Mouse (Mus musculus): ENCODE measurements around the gene Ank2. TPM values are rescaled to one million over a fixed set of nuclear protein-coding genes. Genes with fewer than 3 reads are reported as not detected.

The Ank2 gene
- polyA plus RNA-seq, 1 experiment from 2014 or later: 49.5 TPM

DNA sequence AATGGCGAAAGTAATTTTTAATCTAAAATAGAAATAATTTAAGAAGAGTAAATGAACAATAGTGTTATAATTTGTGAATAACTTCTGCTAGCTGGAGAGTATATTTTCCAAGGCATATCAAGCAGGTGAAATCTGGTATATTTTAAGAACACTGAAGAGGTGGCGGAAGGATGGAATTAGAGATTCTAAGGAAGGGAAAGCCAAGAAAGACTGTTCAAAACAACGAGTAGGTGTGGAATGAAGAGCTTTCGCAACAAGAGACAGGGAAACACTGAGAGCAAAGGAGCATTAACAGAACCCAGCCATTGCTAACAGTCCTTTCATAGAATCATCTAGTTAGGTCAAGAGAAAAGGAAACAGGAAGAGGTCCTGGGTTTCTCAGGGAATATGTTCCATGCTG is 439.5 kb downstream of the Ank2 start:
- ATAC-seq (ENCODE audit: insufficient number of reproducible peaks, insufficient read depth, low FRiP score, low read depth): no peak
- Histone ChIP-seq H3K27ac (replicated peaks in 1 of 2; ENCODE audit: control insufficient read depth in 1 of 2, insufficient read depth in 1 of 2, low read depth in 2 of 2, low read length in 2 of 2) (no peak overlapping the region), H3K36me3 (ENCODE audit: control insufficient read depth, insufficient read depth, low read length) (no peaks in the 10 kb centered on the region; the same call in 1 of the 2 replicates), H3K9ac (ENCODE audit: low read length) (no peak overlapping the region), H3K4me1 (ENCODE audit: control insufficient read depth in 2 of 2, insufficient read depth in 2 of 2, low read length in 2 of 2) (peaks cover 3 to 11% of the 10 kb centered on the region in 2 experiments), H3K27me3 (ENCODE audit: control insufficient read depth, insufficient read depth, low read length) (no peaks in the 10 kb centered on the region), H3K9me3 (ENCODE audit: control insufficient read depth, low read length) (no peaks in the 10 kb centered on the region), H3K4me2 (ENCODE audit: low read length) (no peak overlapping the region), H3K4me3 (ENCODE audit: control insufficient read depth in 1 of 2, insufficient read depth in 1 of 2, low read depth in 1 of 2, low read length in 2 of 2) (no peak overlapping the region)
- 82% methylated on average over 4 of the region's 4 CpGs for WGBS

GRCm38 (mm10) chr3:127041288-127041687 is 457.9 kb downstream of the Ank2 start:
- Histone ChIP-seq H3K27me3 (ENCODE audit: control insufficient read depth, insufficient read depth, low read length) (no peaks in the 10 kb centered on the region), H3K4me2 (ENCODE audit: low read length) (no peak overlapping the region), H3K4me1 (ENCODE audit: control insufficient read depth in 2 of 2, insufficient read depth in 2 of 2, low read length in 2 of 2) (peaks cover 0 to 4% of the 10 kb centered on the region in 2 experiments; a peak in 2 of 4 replicates), H3K4me3 (ENCODE audit: control insufficient read depth in 1 of 2, insufficient read depth in 1 of 2, low read depth in 1 of 2, low read length in 2 of 2) (no peak overlapping the region), H3K27ac (replicated peaks in 1 of 2; ENCODE audit: control insufficient read depth in 1 of 2, insufficient read depth in 1 of 2, low read depth in 2 of 2, low read length in 2 of 2) (no peak overlapping the region), H3K9ac (ENCODE audit: low read length) (no peak overlapping the region), H3K36me3 (ENCODE audit: control insufficient read depth, insufficient read depth, low read length) (peaks cover 6% of the 10 kb centered on the region; the same call in 1 of the 2 replicates), H3K9me3 (ENCODE audit: control insufficient read depth, low read length) (no peaks in the 10 kb centered on the region)
- ATAC-seq (ENCODE audit: insufficient number of reproducible peaks, insufficient read depth, low FRiP score, low read depth): no peak
- WGBS: 69% methylated on average over 7 of the region's 7 CpGs

DNA sequence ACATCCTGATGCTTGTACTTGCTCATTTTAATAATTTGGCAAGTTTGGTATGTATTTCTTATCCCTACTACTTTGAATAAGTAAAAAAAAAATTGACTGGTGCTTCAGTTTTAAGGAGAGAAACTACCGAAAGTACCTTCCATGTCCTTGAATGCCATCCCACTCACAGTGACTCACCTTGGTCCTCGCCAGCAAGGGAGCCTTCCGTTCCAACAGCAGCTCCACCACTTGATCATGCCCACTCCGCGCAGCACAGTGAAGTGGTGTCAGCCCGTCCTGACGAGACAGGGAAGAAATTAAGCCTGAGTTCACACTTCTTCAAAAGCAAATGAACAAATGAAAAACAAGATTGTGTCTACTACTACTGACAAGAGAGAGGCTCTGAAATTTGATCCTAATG is 460.6 kb downstream of the Ank2 start:
- Histone ChIP-seq H3K4me3 (ENCODE audit: control insufficient read depth in 1 of 2, insufficient read depth in 1 of 2, low read depth in 1 of 2, low read length in 2 of 2) (no peak overlapping the region), H3K9me3 (ENCODE audit: control insufficient read depth, low read length) (no peaks in the 10 kb centered on the region), H3K27me3 (ENCODE audit: control insufficient read depth, insufficient read depth, low read length) (no peaks in the 10 kb centered on the region), H3K36me3 (ENCODE audit: control insufficient read depth, insufficient read depth, low read length) (no peaks in the 10 kb centered on the region), H3K9ac (ENCODE audit: low read length) (no peak overlapping the region), H3K4me1 (ENCODE audit: control insufficient read depth in 2 of 2, insufficient read depth in 2 of 2, low read length in 2 of 2) (peaks cover 0 to 4% of the 10 kb centered on the region in 2 experiments; a peak in 2 of 4 replicates), H3K27ac (replicated peaks in 1 of 2; ENCODE audit: control insufficient read depth in 1 of 2, insufficient read depth in 1 of 2, low read depth in 2 of 2, low read length in 2 of 2) (no peak overlapping the region), H3K4me2 (ENCODE audit: low read length) (no peak overlapping the region)
- ATAC-seq (ENCODE audit: insufficient number of reproducible peaks, insufficient read depth, low FRiP score, low read depth): no peak
- 77% methylated on average over 7 of the region's 7 CpGs for WGBS

GRCm38 (mm10) chr3:127036118-127036517 is 463.0 kb downstream of the Ank2 start:
- H3K4me1 ChIP-seq (ENCODE audit: control insufficient read depth in 2 of 2, insufficient read depth in 2 of 2, low read length in 2 of 2): peaks cover 0 to 1% of the 10 kb centered on the region in 2 experiments; a peak in 2 of 4 replicates
- ATAC-seq (ENCODE audit: insufficient number of reproducible peaks, insufficient read depth, low FRiP score, low read depth): no peak
- WGBS: 67% methylated on average over 5 of the region's 5 CpGs
- no peaks in the 10 kb centered on the region for H3K9me3 ChIP-seq (ENCODE audit: control insufficient read depth, low read length)
- H3K27ac ChIP-seq (replicated peaks in 1 of 2; ENCODE audit: control insufficient read depth in 1 of 2, insufficient read depth in 1 of 2, low read depth in 2 of 2, low read length in 2 of 2): no peak overlapping the region
- H3K4me3 ChIP-seq (ENCODE audit: control insufficient read depth in 1 of 2, insufficient read depth in 1 of 2, low read depth in 1 of 2, low read length in 2 of 2): no peak overlapping the region
- H3K9ac ChIP-seq (ENCODE audit: low read length): no peak overlapping the region
- peaks cover 13% of the 10 kb centered on the region for H3K36me3 ChIP-seq (ENCODE audit: control insufficient read depth, insufficient read depth, low read length)
- H3K4me2 ChIP-seq (ENCODE audit: low read length): no peak overlapping the region
- no peaks in the 10 kb centered on the region for H3K27me3 ChIP-seq (ENCODE audit: control insufficient read depth, insufficient read depth, low read length)

GRCm38 (mm10) chr3:127035540-127035939 is 463.6 kb downstream of the Ank2 start:
- WGBS: 87% methylated on average over 12 of the region's 12 CpGs
- H3K27me3 ChIP-seq (ENCODE audit: control insufficient read depth, insufficient read depth, low read length): no peaks in the 10 kb centered on the region
- H3K9ac ChIP-seq (ENCODE audit: low read length): no peak overlapping the region

DNA sequence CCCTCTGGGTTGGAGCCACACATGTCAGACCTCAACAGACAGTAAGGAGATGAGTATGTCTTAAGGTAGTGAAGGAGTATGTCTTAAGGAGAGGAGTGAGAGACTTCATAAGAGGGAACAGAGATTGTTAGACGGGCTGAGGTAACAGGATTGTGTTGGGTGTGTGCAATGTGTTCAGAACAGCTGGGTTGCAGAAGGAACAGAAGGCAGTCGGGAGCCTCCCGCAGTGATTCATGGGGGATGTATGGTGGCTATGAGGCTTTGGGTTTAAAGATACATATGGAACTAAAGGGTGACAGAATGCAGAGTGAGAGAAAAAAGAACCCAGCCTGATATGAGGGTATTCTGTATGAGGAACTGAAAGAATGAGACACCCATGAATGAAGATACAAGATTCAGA is 464.2 kb downstream of the Ank2 start:
- Histone ChIP-seq H3K27ac (replicated peaks in 1 of 2; ENCODE audit: control insufficient read depth in 1 of 2, insufficient read depth in 1 of 2, low read depth in 2 of 2, low read length in 2 of 2) (no peak overlapping the region), H3K4me3 (ENCODE audit: control insufficient read depth in 1 of 2, insufficient read depth in 1 of 2, low read depth in 1 of 2, low read length in 2 of 2) (no peak overlapping the region), H3K27me3 (ENCODE audit: control insufficient read depth, insufficient read depth, low read length) (no peaks in the 10 kb centered on the region), H3K4me1 (ENCODE audit: control insufficient read depth in 2 of 2, insufficient read depth in 2 of 2, low read length in 2 of 2) (no peaks in the 10 kb centered on the region), H3K36me3 (ENCODE audit: control insufficient read depth, insufficient read depth, low read length) (peaks cover 13% of the 10 kb centered on the region), H3K9ac (ENCODE audit: low read length) (no peak overlapping the region), H3K9me3 (ENCODE audit: control insufficient read depth, low read length) (no peaks in the 10 kb centered on the region), H3K4me2 (ENCODE audit: low read length) (no peak overlapping the region)
- ATAC-seq (ENCODE audit: insufficient number of reproducible peaks, insufficient read depth, low FRiP score, low read depth): no peak
- WGBS: 83% methylated on average over 3 of the region's 3 CpGs

More at GRCm38 (mm10) chr3:127035540-127035939, 463.6 kb downstream of the Ank2 start:
- Histone ChIP-seq H3K27ac (replicated peaks in 1 of 2; ENCODE audit: control insufficient read depth in 1 of 2, insufficient read depth in 1 of 2, low read depth in 2 of 2, low read length in 2 of 2) (no peak overlapping the region), H3K4me1 (ENCODE audit: control insufficient read depth in 2 of 2, insufficient read depth in 2 of 2, low read length in 2 of 2) (no peaks in the 10 kb centered on the region), H3K9me3 (ENCODE audit: control insufficient read depth, low read length) (no peaks in the 10 kb centered on the region), H3K4me3 (ENCODE audit: control insufficient read depth in 1 of 2, insufficient read depth in 1 of 2, low read depth in 1 of 2, low read length in 2 of 2) (no peak overlapping the region), H3K4me2 (ENCODE audit: low read length) (no peak overlapping the region), H3K36me3 (ENCODE audit: control insufficient read depth, insufficient read depth, low read length) (peaks cover 13% of the 10 kb centered on the region)
- ATAC-seq (ENCODE audit: insufficient number of reproducible peaks, insufficient read depth, low FRiP score, low read depth): no peak

DNA sequence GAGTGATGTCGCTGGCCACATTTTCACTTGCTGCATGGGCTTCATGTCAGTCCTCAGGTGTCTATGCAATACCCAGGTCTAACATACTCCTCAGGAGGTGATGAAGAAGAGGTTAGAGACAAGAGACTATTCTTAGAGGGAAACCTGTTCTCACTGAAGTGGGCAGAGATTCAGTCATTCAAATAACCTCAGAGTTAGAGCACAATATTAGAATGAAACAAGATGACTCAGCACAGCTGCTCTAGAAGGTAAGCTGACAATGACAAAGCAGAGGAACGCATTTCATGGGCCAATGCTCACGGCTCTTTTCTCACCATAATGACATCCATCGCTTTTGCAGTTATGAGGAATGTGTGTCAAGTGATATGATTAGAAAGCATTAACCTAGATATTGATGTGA is 475.2 kb downstream of the Ank2 start:
- Histone ChIP-seq H3K27ac (replicated peaks in 1 of 2; ENCODE audit: control insufficient read depth in 1 of 2, insufficient read depth in 1 of 2, low read depth in 2 of 2, low read length in 2 of 2) (no peak overlapping the region), H3K9me3 (ENCODE audit: control insufficient read depth, low read length) (no peaks in the 10 kb centered on the region), H3K27me3 (ENCODE audit: control insufficient read depth, insufficient read depth, low read length) (no peaks in the 10 kb centered on the region), H3K4me3 (ENCODE audit: control insufficient read depth in 1 of 2, insufficient read depth in 1 of 2, low read depth in 1 of 2, low read length in 2 of 2) (no peak overlapping the region), H3K4me1 (ENCODE audit: control insufficient read depth in 2 of 2, insufficient read depth in 2 of 2, low read length in 2 of 2) (no peaks in the 10 kb centered on the region; a peak in 1 of 4 replicates), H3K9ac (ENCODE audit: low read length) (no peak overlapping the region), H3K4me2 (ENCODE audit: low read length) (no peak overlapping the region), H3K36me3 (ENCODE audit: control insufficient read depth, insufficient read depth, low read length) (peaks cover 7% of the 10 kb centered on the region)
- no peak for ATAC-seq (ENCODE audit: insufficient number of reproducible peaks, insufficient read depth, low FRiP score, low read depth)
- WGBS: 88% methylated on average over 4 of the region's 4 CpGs

DNA sequence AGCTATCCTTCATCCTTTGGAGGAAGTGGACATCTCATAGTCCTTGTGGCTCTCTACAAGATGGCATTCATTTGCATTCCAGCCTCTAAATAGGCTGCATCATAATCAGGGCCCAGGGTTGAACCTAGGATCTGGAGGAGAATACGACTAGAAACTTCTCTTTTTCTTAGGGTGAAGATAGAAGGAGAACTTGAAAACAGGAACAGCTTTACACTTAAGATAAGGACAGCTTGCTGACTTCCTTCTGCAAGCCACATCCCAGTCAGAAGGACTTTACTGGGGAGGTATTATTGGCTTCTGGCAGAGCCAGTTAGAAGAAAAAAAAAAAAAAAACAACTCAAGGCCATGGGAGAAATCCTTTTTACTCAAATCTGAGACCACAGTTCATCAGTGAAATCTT is 479.0 kb downstream of the Ank2 start:
- no peaks in the 10 kb centered on the region for H3K27me3 ChIP-seq (ENCODE audit: control insufficient read depth, insufficient read depth, low read length)
- H3K9me3 ChIP-seq (ENCODE audit: control insufficient read depth, low read length): no peaks in the 10 kb centered on the region
- H3K27ac ChIP-seq (replicated peaks in 1 of 2; ENCODE audit: control insufficient read depth in 1 of 2, insufficient read depth in 1 of 2, low read depth in 2 of 2, low read length in 2 of 2): no peak overlapping the region
- 37% methylated on average over 1 of the region's 1 CpGs for WGBS
- H3K36me3 ChIP-seq (ENCODE audit: control insufficient read depth, insufficient read depth, low read length): peaks cover 14% of the 10 kb centered on the region; the same call in 1 of the 2 replicates
- H3K4me2 ChIP-seq (ENCODE audit: low read length): no peak overlapping the region
- no peaks in the 10 kb centered on the region; a peak in 1 of 4 replicates for H3K4me1 ChIP-seq (ENCODE audit: control insufficient read depth in 2 of 2, insufficient read depth in 2 of 2, low read length in 2 of 2)
- H3K9ac ChIP-seq (ENCODE audit: low read length): no peak overlapping the region
- no peak overlapping the region for H3K4me3 ChIP-seq (ENCODE audit: control insufficient read depth in 1 of 2, insufficient read depth in 1 of 2, low read depth in 1 of 2, low read length in 2 of 2)
- ATAC-seq (ENCODE audit: insufficient number of reproducible peaks, insufficient read depth, low FRiP score, low read depth): no peak

Measured in heart, embryonic 14.5 days (tissue).